Mouse (Mus musculus) right cerebral cortex, postnatal 14 days (tissue): ENCODE measurements around the gene Kalrn.

Source experiments
- DNase-seq: peaks from one replicate; pipeline ENCODE4 v3.0.0; 2022

Kalrn gene

DNA sequence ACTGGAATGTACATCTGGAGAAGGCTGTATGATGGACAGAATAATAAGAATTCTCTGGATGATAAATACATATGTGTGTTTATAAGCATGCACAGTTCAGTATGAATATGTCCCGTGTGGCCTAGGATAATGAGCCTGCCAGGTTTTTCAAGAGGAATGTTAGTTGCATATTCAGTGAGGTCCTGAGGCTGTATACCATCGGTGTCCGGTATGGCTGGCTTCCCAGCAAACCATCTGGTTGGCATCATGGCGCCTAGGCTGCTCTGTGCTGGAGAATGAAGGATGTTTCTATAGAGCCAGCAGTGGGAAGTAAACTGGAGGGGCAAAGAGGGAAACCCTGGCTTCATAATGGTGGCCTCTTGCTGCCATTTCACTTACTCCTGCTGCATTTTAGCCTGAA, 510.0 kb downstream of the Kalrn start:
- no peak for DNase-seq

DNA sequence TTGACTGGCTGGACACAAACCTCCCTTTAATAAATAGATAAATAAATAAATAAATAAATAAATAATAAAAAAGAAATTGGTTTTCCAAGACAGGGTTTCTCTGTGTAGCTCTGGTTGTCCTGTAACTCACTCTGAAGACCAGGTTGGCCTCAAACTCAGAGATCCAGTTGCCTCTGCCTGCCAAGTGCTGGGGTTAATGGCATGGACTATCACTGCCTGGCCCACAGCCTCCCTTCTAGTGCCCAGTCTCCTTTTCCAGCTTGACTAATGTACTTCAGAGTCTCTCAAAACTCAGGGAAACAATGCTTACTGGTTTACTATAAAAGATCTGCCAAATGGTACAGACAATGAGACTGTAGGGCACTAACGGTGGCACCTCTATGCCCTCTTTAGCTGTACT, 511.7 kb downstream of the Kalrn start:
- no peak for DNase-seq

DNA sequence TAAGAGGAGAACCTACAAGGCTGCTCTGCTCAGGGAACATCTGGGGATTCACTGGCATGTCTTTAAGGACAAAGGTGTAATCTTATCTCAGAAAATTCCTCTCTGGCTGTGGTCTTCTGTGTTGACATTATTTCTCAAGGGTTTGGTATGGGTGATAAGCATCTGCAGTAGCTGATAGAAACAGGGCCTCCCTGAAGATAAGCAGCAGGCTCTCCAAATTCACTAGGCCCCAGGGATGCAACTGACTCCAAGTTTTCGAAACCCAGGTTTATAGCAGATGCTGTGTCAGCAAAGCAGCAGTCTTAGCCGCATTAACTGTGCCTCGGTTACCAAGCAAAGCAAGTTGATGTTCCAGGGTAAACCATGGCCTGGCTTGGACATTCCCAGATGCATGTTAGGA, 514.7 kb downstream of the Kalrn start:
- no peak for DNase-seq

DNA sequence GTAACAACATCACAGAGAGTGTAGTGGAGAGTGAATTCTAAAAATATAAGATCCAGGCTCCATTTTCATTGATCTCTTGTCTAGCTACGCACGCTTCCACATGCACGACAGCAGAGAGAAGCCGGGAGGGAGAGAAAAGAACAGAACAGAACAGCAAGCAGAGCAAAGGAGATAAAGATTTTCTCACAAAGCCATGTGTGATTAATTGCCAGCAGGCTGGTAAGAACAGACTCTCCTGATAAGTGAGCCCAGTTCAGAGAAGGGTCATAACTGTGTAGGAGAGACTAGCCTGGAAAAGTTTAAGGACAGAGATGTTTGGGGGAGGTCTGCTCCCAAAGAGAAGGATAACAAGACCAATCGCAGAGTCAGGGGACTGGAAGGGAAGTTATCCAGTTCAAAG, 515.9 kb downstream of the Kalrn start:
- no peak for DNase-seq

- DNase-seq, result no peak
These were observed 516.8 kb downstream of the Kalrn start for GRCm38 (mm10) chr16:34056418-34057111.

DNA sequence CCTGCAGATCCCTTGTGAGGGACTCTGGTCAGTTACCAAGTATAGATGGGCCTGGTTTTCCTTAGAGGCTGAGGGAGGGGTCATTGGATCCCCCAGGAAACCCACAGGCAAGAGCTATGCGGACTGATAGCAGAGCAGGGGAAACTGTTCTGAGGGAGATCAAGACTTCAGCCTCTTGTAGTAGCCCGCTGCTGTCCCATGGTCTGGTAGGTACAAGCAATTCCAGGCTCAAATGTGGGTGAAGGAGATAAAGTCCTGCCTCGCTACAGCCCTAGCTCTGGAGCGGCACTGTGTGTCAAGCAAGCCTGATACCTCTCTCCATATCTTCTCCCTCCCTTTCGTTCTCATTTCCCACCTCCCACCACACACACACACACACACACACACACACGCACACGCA, 523.2 kb downstream of the Kalrn start:
- no peak for DNase-seq

DNA sequence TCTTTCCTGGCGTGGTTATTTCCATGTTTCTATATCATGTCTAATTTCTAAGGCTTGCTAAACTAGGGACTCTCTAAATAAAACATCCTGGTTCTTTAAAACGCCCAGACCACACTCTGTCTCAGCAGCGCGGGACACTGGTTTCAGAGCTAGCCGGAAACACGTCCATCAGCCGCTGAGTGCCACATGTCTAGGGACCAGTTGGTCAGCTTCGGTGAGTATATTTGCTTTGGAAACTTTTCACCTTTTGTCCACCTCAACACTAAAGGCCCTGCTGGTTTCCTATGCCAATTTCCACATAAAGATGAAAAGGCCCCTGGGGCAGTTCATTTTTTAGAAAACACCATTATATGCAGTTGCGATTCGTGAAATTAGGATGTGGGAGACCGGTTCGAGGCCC, 524.0 kb downstream of the Kalrn start:
- no peak for DNase-seq

GRCm38 (mm10) chr16:34048232-34048631, 525.1 kb downstream of the Kalrn start:
- DNase-seq, result no peak

GRCm38 (mm10) chr16:34047543-34047942, 525.8 kb downstream of the Kalrn start:
- no peak for DNase-seq

DNA sequence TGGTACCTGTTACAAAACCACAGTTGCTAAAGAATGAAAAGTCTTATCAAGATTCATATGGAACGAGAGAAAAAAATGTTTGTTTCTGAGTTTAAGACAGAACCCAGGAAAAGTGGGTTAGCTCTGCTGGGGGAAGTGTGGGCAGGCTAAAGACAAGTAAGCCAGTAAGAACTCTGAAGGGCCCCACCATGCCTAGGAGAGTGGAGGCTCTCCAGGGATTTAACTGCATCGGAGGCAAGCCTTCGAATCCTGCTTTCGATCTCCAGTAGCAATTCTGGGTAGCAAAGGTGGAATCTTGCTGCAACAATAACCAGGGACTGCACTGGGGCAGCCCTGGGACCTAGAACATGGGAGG, 526.3 kb downstream of the Kalrn start:
- no peak for DNase-seq

DNA sequence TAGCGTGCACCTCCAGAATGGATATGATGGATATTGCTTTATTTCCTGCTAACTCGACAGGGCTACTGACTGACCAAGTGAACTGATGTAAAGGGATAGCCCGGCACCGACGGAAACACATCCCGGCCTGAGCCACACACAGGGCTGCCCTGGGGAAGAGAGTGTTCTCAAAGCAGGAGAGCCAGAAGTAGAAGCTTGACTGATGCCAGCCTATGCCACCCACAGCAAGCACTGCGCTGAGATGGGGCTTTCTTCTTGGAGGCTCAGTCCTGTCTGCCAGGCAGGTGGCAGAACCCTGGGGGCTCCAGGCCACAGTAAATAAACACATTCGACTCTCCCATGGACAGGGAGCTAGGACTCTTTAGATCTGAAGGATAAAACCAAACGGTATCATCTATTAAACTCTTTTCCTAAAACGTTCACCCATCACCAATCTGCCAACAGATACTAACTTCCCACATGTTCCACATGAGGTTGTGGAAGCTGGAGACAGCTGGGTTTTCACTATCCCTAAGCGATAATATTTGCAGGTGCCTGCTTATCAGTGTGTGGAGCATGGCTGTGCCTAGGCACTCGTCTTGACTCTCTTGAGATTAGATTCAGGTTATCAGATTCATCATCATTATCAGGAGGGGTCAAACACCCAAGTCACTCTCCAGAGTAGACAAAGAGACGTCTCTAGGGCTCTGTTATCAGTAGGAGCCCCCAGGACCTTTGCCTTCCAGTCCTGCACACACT, 526.9 kb downstream of the Kalrn start:
- no peak for DNase-seq

- DNase-seq, result no peak
These were observed 528.8 kb downstream of the Kalrn start for GRCm38 (mm10) chr16:34044539-34044938.

DNA sequence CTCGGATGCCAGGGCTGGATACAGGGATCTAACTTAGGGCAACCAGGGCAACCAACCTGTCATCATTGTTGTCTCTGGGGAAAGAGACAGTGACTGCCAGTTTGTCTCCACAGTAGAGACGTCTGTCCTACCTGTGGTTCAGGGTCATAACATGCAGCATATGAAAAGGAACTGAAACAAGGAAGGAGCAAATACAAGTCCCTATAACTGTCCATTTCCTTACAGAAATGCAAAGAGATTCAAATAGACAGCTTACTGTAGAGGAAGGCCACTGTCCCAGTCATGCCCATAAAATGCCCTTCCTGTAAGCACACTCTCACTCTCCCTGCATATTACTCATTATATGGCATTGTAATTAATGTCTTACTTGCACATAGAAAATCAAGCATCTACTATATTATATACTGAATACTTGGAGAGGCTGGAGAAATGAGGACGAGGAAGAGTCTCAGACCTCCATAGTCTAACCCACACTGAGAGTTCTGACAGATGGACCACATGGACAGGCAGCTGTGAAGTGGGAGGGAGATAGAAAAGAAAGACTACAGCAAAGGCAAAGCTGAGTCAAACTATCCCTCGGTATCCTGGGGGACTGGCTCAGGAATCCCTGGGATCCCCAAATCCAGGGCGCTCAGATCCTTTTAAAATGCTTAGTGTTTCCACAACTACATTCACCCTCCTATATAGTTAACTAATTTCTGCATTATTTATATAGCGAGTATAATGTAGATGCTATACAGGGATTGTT, 530.1 kb downstream of the Kalrn start:
- DNase-seq, result peak; percentile 39

DNA sequence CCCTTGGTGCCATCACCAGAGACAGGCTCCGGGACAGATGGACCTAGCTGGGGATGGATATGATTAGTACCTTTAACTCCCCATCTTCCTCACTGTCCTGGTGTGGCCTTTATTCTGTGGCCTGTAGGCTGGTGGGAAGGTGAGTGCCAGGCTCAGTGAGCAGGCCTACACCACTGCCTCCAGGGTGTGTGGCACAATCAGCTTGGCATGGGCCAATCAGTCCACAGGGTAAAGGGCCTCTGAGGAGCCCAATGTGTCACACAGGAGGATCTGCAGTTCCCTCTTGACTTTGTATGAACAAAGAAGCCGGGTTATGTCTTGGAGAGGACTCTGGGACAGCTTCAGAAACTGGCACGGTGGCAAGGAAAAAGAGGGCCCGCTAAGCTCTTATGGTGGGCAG, 530.7 kb downstream of the Kalrn start:
- no peak for DNase-seq

DNA sequence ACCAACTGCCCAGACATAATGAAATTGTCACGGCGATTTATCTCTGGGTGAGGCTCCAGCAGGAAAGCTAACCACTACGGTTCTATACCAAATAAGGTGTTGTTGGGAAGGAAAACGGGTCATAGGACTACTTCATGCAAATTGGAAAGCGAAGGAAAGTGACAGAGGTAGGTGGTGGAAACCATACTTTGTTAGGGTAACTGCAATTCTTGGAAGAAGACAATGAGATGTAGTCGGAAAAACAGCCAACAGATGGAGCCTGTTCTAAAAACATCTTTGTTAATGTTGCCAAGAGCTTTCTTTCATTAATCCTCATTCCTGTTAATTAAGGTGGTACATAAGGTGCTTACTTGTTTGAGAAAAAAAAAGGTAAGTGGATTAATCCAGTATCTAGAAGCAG, 533.1 kb downstream of the Kalrn start:
- no peak for DNase-seq

GRCm38 (mm10) chr16:34039736-34040135, 533.6 kb downstream of the Kalrn start:
- no peak for DNase-seq

DNA sequence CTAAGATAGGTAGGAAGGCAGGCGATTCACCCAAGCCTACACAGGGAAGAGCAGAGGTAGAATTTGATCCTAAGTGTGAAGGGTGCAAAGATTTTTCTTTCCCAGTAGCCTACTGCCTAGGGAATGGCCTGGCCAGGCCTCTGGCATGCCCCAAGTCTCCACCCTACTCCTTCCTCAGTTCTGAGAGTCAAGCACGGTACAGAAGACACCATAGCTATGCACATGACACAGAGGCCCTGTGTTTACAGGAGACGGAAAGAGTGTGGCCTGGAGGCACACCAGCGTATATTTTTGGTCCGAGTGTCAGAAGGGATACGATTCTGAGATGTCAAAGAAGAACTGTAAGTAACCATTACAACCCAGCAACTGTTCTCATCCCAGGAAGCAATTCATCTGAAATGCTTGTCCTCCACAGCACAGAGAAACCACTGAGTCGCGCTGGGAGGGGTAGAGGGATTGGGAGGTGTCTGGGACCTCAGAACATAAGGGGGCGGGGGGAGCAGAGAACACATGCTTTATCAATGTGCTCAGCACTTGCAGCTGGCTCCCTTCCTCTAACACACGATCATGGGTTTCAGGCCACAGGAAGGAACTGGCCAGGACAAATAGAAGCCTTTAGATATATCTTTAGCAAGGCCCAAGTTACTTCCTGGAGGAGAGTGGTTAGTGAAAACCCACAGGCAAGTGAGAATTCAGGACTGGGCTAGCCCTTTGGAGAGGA, 536.8 kb downstream of the Kalrn start:
- no peak for DNase-seq

DNA sequence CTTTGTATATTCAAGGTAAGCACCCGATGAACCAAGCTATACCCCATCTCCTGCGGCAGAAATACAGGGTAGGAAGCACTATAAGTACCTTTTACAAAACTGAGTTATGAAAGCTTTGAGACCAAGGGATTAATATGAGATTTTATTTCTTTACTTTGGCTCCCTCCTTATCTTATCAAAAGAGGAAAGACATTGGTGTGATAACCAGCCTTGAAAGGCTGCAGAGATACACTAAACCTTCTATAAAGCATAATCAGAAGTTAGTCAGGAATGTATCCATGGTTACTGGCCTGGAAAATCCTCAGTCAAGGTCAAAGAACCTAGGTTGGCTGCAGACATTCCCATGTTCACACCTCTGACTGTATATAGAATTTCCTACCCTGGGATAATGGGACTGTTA, 537.6 kb downstream of the Kalrn start:
- no peak for DNase-seq

- DNase-seq, result no peak
These were observed 539.1 kb downstream of the Kalrn start for GRCm38 (mm10) chr16:34034267-34034666.

DNA sequence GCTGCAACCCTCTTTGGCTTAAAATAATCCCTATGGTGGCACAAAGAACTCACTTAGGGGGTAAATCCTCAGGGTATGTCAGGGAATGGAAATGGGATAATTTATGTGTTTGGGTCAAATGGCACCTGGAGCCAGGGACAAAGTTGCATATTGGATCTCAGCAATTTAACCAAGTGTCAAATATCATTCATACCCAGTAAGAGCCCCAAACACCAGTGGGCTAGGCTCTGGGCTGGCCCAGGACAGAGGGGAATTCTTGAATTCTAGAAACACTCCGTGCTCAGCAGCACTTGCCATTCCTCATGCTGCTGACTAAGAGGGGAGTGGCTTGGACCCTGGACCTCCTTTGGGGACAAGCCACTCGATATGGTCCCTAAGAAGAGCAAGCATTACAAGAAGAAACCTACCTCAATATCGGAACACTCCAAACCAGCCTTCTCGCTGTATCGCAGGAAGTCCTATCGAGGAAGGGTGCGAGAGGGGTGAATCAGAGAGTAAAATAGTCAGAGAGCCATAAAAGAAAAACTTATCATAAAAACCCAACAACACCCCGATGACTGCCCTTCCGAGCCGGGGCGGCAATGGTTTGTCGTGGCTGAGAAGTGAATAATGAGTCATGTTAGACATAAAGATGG, 541.2 kb downstream of the Kalrn start:
- DNase-seq, result no peak

GRCm38 (mm10) chr16:34031565-34031964, 541.8 kb downstream of the Kalrn start:
- no peak for DNase-seq

DNA sequence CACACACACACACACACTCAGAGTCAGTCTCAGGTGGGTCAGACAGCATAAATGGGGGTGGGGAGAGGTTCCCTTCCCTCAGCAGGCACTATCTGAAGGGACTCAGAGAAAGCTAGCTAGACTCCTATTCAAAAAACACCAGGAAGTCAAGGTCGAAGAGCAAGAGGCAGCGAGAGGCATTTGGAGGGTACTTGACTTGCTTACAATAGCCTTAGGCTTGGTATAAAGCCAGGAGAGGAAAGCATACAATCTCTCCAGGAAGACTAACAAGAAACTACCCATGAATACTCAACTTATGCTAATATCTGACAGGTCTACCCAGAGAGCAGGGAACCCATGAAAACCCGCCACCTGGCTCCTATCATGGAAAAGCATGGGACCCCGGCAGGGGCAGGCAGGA, 543.0 kb downstream of the Kalrn start:
- no peak for DNase-seq

GRCm38 (mm10) chr16:34029790-34030189, 543.5 kb downstream of the Kalrn start:
- DNase-seq, result no peak
